Mouse (Mus musculus) ES-E14 (cell line): ENCODE results near the gene Ralgps1.

Source experiments
- CHD2 ChIP-seq: IDR thresholded peaks from 2 replicates; pipeline ENCODE4 v1.6.1; 2014; ENCODE audit warnings: mild to moderate bottlenecking, low read depth, low read length, inconsistent platforms
- HCFC1 ChIP-seq: IDR thresholded peaks from 2 replicates; pipeline ENCODE4 v1.6.1; 2012; ENCODE audit warnings: low read length, inconsistent platforms, borderline replicate concordance; ENCODE audit not compliant: insufficient read depth
- MAFK ChIP-seq: IDR thresholded peaks from 2 replicates; pipeline ENCODE4 v1.6.1; 2014; ENCODE audit warnings: mild to moderate bottlenecking, low read depth, low read length, inconsistent platforms; ENCODE audit not compliant: insufficient read depth
- ZC3H11A ChIP-seq: IDR thresholded peaks from 2 replicates; pipeline ENCODE4 v1.6.1; 2012; ENCODE audit warnings: low read depth, mild to moderate bottlenecking, inconsistent platforms, low read length, borderline replicate concordance
- ZNF384 ChIP-seq: IDR thresholded peaks from 2 replicates; pipeline ENCODE4 v1.6.1; 2012; ENCODE audit warnings: low read depth, low read length, inconsistent platforms

GRCm38 (mm10) chr2:33217425-33217794 is 153.9 kb downstream of the Ralgps1 start:
- TF ChIP-seq MAFK = no peak
- TF ChIP-seq HCFC1 = no peak
- TF ChIP-seq ZC3H11A = no peak
- TF ChIP-seq CHD2 = no peak
- TF ChIP-seq ZNF384 = no peak
